Mouse (Mus musculus): ENCODE data around the gene Mindy3.

Gene Mindy3

DNA sequence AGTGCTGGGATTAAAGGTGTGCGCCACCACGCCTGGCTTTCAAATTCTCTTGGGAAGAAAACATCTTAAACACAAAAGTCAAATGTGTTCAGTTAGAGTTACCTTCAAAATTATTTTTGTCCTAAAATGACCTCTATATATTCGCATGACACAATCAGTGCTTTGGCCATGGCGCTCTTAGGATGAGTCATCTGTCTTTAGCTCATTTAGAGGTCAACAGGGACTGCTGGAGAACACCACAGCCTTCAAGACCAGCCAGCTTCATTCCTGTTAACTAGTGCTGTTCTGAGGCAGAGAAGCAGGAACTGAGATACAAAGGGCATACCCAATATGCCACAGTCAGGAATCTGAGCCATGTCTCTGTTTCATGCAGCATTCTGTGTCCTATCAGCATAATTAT is 47.9 kb downstream of the Mindy3 start:
- no peak for DNase-seq (ENCODE audit: low read depth, low spot score)

DNA sequence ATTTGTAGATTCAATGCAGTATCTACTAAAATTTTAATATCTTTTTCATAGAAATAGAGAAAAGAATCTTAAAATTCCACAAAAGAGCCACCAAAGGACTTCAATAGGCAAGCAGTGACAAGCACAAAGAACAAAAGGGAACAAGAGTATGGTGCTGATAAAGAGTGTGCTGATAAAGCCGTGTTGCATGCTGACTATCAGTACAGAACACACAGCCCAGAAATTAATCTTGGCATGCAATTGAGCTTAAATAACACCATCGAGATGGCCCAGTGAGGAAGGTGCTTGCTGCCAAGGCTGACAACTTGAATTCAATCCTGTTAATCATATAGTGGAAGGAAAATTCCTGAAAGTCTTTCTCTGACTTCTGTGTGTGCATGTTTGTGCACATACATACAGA is 50.8 kb downstream of the Mindy3 start:
- no peak for DNase-seq (ENCODE audit: low read depth, low spot score)

DNA sequence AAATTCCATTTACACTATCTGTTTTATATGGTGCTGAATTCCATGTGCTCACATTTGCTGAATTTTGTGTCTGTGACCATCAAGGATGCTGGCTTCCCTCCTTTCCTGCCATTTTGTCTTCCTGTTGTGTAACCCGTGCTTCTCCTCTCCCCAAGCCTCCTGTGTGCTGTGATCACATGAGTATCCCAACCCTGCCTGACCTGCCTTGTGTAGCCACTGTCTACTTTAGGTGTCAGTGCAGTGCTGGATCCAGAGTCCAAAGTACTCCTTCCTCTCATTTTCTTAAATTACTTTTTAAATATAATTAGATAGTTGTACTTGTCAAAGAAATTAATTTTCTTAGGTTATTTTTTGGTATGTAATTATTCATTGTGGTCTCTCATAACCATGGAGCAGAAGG is 51.3 kb downstream of the Mindy3 start:
- DNase-seq (ENCODE audit: low read depth, low spot score): no peak

GRCm38 (mm10) chr2:12361310-12361709 is 58.0 kb downstream of the Mindy3 start:
- DNase-seq (ENCODE audit: low read depth, low spot score): no peak

GRCm38 (mm10) chr2:12354837-12355236 is 64.4 kb downstream of the Mindy3 start:
- no peak for DNase-seq (ENCODE audit: low read depth, low spot score)

DNA sequence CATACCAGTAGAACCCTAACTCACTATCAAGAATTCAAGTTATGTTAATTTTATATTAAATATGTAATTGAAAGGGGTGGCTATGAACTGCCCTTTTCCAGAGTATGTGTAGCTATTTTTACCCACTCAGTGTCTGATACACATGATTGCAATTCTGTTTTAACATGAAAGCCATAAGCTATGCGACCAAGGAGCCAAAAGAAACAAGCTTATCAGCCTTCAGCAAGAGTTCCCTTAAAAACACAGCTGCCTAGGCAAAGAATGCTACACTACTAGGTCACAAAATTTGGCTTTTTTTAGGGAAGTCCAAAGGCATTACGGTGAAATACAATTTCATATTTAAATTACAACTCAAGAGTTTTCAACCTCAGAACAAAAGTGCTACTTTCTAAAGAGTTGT is 70.4 kb downstream of the Mindy3 start:
- no peak for DNase-seq (ENCODE audit: low read depth, low spot score)

GRCm38 (mm10) chr2:12331962-12332361 is 87.3 kb downstream of the Mindy3 start:
- DNase-seq (ENCODE audit: low read depth, low spot score): no peak

DNA sequence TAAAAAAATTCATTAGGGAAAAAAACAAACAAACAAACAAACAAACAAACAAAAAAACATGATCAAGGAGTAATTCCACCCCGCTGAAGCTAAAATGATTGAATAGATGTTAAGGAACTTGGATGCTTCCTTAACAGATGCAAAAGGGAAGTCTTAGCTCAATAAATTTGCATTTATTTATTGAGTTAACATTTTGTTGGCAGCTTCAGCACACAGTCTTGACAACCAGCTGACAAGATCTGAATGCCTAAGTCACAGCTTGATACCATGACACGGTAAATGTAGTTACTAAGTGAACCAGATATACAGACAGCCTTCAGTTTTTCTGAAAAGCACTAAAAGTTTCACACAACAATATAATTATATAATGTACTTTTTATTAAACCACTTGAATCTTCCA is 89.7 kb downstream of the Mindy3 start:
- no peak for DNase-seq (ENCODE audit: low read depth, low spot score)

DNA sequence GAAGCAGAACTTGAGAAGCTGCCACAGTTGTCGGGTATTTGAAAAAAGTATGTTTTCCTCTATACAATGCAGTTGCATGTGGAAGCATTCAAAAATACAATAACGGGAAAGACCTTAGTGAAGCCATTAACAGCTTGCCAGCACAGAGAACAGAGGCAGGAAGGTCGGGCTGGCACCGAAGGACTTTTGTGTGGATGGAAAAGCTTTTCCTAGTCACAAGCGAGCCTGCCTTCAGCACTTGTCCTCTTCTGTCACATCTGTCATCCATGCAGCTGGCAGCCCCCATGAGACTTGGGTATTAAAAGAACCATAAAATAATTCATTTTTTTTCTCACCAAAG is 90.2 kb downstream of the Mindy3 start:
- DNase-seq (ENCODE audit: low read depth, low spot score): no peak

GRCm38 (mm10) chr2:12328355-12329067 is 90.8 kb downstream of the Mindy3 start:
- DNase-seq (ENCODE audit: low read depth, low spot score): no peak

GRCm38 (mm10) chr2:12327691-12328354 is 91.4 kb downstream of the Mindy3 start:
- no peak for DNase-seq (ENCODE audit: low read depth, low spot score)

DNA sequence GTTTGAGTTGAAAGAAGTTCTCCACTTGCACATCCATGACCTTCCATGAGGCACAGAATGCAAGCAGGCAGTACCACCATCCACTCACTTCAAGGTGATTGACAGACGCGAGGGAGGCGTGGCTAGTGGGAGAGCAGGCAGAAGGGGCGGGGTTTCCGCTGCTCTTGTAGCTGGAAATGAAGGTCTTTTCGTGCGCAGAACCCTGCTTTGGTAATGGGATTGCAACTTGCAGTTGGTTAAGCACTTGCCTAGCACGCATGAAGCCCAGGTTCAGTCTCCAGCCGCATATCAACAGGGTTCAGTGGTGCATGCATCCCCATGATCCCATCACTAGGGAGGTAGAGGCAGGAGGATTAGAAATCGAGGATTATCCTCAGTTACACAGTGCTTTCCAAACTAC is 92.1 kb downstream of the Mindy3 start:
- peak; percentile 78 for DNase-seq (ENCODE audit: low read depth, low spot score)

DNA sequence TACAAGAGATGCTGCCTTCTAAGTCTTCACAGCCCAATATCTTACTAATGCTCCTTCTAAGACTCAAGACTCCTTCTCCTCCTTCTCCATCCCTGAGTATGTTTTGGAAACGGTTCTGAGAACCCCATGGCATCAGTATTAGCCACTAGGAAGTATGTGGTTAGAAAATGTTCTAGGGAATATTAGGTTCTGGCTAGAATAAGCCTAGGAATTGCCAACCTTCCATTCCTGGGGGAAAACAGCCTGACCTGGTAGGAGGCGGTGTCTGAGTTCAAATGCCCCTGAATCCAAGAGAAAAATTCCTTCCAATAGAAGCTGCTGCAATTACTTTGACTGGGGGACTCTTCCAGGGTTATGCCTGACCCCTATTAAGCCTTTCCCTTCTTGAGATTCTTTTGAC is 93.4 kb downstream of the Mindy3 start:
- no peak for DNase-seq (ENCODE audit: low read depth, low spot score)

GRCm38 (mm10) chr2:12325417-12325816 is 93.9 kb downstream of the Mindy3 start:
- DNase-seq (ENCODE audit: low read depth, low spot score): no peak

DNA sequence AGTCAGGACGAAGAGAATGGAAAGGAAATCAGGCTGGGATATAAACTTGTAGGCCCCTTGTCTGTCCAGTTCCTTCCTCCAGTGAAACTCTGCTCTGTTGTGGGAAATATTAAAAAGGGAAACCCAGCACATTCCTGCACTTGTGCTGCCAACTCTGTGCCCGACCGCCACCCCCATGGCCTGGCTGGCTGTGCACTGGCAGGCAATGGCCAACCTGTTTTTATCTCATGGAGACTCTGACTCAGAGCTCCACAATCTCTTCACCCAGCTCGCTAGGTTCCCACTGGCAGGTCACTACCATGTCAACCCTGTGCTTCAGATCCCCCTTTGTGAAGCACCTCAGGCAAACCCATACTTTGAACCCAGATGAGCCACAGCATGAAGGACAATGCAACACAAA is 98.4 kb downstream of the Mindy3 start:
- DNase-seq (ENCODE audit: low read depth, low spot score): no peak

DNA sequence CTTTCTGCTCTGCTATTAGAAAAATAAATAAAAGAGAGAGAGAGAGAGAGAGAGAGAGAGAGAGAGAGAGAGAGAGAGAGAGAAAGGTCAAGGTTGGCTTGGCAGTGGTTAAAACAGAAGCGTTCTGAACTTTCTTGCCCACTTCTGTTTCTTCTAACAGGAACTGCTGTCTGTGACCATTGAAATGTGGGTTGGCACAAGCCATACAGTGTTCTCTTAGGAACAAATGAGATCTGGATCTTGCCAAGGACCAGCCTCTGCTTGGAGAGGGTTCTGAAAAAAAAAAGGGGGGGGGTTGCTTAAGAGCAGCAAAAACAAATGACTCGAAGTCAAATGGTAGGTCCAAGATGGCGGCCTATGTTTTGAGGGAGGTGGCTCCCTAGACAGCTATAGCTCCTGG is 100.6 kb downstream of the Mindy3 start:
- DNase-seq (ENCODE audit: low read depth, low spot score): no peak

- no peak for DNase-seq (ENCODE audit: low read depth, low spot score)
These were observed 101.2 kb downstream of the Mindy3 start for GRCm38 (mm10) chr2:12318036-12318435.

DNA sequence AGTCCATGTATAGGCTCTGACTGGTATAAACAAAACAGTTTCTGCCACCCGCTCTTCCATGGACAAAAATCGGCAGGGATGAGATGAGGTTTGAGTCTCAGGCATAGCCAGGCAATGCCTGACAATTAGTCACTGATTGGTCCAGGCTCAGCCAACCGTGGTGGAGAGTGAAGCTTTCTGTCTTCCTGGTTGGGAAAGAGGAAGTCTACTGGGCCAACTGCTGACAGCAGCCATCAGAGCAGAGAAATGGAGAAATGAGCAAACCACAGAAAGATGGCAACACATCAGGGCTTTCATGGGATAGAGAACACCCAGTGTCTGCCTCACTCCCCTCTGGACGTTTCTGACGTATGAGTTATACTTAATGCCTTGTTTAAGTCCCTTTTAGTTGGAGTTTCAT is 101.9 kb downstream of the Mindy3 start:
- no peak for DNase-seq (ENCODE audit: low read depth, low spot score)

DNA sequence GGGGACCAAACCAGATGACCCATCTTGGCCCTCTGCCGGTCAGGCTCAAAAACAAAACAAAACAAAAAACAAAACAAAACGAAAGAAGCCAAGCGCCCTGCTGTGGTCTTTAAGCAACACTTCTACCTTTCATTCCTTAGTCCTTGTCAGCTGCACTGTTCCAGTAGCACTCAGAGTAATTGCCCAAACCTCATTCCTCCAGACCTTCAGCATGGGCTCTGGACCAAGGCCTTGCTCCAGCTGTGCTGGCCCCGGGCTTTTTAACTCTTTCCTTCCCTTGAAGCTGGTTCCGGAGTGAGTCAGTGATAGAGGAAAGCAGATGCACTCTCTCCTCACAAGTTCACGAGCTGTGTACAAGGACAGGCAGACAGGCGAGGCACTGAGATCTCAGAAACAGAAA is 102.9 kb downstream of the Mindy3 start:
- DNase-seq (ENCODE audit: low read depth, low spot score): no peak

GRCm38 (mm10) chr2:12314028-12314427 is 105.2 kb downstream of the Mindy3 start:
- DNase-seq (ENCODE audit: low read depth, low spot score): no peak

- DNase-seq (ENCODE audit: low read depth, low spot score): no peak
These were observed 110.8 kb downstream of the Mindy3 start for GRCm38 (mm10) chr2:12308466-12308865.

GRCm38 (mm10) chr2:12307311-12307710 is 112.0 kb downstream of the Mindy3 start:
- DNase-seq (ENCODE audit: low read depth, low spot score): no peak

GRCm38 (mm10) chr2:12305064-12305650 is 114.1 kb downstream of the Mindy3 start:
- no peak for DNase-seq (ENCODE audit: low read depth, low spot score)
